Mouse (Mus musculus) gastrocnemius, postnatal 10 days (tissue): ENCODE results near the gene Mea1. TPM values are rescaled to one million over a fixed set of nuclear protein-coding genes. Genes with fewer than 3 reads are reported as not detected.

Source experiments
- DNase-seq: peaks from one replicate; pipeline ENCODE4 v3.0.0; 2021; ENCODE audit warnings: mixed read lengths
- long read RNA-seq, 2 experiments: library from polyadenylated mRNA; stranded (forward); transcript quantifications; one replicate each; pipeline ENCODE4 v2.0.0; 2021
- total RNA-seq, 2 experiments: library from RNA; stranded (reverse); gene quantifications; 2 replicates each; pipeline ENCODE4 v1.2.3; 2021

The Mea1 gene
- total RNA-seq = 10 to 100 TPM; 70.0 to 81.0 TPM
- long read RNA-seq, experiment 1, transcript Mea1-206 (4 exons, 945 nt) = major isoform, 15 of 32 reads
- long read RNA-seq, experiment 1, partial matches to known transcripts = 1 of 32 reads
- long read RNA-seq, experiment 1, other reads (novel, unspliced or antisense) = 13 of 32 reads
- long read RNA-seq, experiment 2, transcript Mea1-206 (4 exons, 945 nt) = major isoform, 10 of 32 reads
- long read RNA-seq, experiment 2, partial matches to known transcripts = 0 of 32 reads
- long read RNA-seq, experiment 2, other reads (novel, unspliced or antisense) = 19 of 32 reads

GRCm38 (mm10) chr17:46678416-46678815 is at the start of gene Mea1:
TSS of gene Mea1 (plus strand) at chr17:46678793.
- DNase-seq = peak; percentile 48

DNA sequence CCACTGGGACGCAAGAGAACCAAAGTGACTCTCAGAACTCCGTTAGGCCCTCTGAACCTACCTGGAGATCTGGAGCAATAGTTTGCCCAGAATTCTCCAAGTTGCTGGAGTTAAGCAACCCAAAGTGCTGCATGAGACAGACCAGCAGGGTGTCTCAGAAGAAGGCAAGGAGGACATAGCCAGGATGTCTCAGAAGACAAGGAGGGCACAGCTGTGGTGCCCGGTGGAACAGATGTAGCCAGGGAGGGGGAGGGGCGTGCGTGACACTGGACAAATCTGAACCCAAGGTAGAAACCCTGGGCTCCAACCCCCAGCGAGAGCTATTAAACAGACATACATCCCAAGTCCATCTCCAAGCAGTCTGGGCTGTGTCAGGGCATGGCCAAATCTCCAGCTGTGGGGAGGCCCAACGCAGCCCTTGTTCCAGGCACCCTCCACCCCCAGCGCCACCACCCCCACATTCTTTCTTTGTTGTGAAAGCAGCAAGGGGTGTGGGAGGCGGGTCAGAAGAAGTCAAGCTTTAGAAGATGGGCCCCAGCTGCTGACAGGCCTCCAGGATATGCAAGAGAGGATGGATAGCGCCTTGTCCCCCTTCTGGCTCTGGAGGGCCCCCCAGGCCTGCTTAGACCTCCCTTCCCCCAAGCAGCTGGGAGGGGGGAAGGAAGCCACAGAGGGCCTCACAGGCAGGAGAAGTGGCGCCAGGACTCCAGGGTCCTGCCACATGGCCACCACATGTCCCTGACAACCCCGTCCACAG is 48.7 kb upstream of the Mea1 start:
- DNase-seq = peak; percentile 31

DNA sequence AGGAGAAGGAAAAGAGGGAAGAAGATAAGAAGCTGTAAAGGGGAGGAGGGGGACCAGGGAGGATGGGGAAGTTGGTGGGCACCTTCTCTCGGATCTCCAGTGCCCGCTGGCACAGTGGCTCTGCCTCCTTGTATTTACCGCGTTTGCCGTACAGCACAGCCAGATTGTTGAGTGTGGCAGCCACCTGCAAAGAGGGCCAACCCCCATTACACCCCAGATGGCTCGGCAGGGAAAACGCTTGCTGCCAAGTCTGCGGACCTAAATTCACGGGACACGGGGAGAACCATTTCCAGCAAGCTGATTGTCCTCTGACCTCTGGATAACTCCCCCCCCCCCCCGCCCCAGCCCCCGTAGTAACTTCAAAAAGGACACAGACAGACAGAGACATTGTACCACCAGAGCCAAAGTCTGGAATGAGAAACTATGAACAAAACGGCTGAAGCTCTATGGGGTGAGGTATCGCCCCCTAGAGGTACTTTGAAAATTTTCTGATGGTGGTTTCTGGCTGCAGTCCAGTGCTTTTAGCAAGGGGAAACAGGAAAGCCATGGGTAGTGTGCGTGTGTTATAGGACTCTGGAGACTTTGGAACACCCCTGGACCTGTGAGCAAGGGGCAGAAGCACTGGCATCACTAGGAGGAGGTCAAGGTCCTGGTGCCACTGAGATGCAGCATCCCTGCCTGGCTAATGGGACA is 41.6 kb upstream of the Mea1 start:
- peak; percentile 70 for DNase-seq

- no peak for DNase-seq
Observed at GRCm38 (mm10) chr17:46639929-46640328, 38.7 kb upstream of the Mea1 start.

GRCm38 (mm10) chr17:46642060-46642459 is 36.5 kb upstream of the Mea1 start:
- DNase-seq = no peak

GRCm38 (mm10) chr17:46644152-46644805 is 34.3 kb upstream of the Mea1 start:
- DNase-seq = no peak

DNA sequence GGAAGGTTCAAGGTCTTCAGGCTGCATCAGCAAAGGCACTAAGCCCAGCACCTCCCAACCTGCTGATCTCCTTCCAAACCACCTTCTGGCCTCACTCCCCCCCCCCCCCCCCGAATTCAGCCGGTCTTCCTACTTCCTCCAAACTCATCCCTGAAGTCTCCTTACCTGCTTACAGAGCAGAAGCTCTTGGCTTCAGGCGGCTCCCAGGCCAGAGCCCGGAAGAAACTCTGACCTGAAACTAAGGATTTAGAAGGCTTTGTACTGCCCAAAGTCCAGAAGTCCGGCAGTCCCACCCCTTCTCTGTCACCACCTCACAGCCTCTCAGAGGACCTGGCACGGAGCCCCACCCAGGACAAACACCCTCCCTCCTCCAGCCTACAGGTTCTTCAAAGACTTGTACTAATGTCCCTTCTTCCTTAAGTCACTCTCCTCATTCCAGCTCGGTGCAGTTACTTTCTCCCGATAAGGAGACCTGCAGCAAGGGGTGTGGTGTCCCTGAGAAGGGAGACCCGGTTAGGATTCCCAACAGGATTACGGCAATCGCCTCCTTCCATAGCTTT is 33.6 kb upstream of the Mea1 start:
- DNase-seq = peak; percentile 60

- DNase-seq = peak; percentile 98
Observed at GRCm38 (mm10) chr17:46645561-46646321, 32.9 kb upstream of the Mea1 start, which contains the start of the genes Klc4 and Mrpl2. TSS of gene Klc4 (minus strand) at chr17:46646022. TSS of gene Mrpl2 (plus strand) at chr17:46646229.

- DNase-seq = no peak
Observed at GRCm38 (mm10) chr17:46646322-46646662, 32.3 kb upstream of the Mea1 start.

DNA sequence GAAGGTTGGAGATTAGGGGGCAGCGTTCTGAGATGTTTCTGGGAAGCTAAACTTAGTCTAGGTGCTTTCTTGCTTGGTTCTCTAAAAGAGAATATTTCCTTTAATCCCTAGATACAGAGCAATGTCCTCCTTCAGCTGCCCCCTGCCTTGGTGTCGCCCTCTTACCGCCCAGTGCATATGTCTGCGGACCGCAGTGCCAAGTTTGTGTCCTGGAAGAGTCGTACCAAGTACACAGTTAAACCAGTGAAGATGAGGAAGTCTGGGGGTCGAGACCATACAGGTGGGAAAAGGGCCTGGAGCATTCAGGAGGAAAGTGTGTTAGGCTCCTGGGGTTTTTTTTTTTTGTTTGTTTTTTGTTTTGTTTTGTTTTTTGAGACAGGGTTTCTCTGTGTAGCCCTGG is 31.3 kb upstream of the Mea1 start:
- no peak for DNase-seq

DNA sequence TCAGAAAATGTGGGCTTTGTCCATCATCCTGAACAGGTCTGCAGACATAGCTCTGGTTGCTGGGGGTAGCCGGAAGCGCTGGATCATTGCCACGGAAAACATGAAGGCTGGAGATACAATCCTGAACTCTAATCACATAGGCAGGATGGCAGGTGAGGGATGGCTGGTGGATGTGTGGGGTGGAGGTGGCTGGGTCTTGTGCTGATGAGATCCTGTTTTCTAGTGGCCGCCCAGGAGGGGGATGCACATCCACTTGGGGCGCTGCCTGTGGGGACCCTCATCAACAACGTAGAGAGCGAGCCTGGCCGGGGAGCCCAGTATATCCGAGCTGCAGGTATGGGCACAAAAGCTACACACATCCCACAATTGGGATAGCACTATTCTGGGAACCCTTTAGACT is 30.2 kb upstream of the Mea1 start:
- DNase-seq = no peak

GRCm38 (mm10) chr17:46649811-46650210 is 28.8 kb upstream of the Mea1 start:
- no peak for DNase-seq

DNA sequence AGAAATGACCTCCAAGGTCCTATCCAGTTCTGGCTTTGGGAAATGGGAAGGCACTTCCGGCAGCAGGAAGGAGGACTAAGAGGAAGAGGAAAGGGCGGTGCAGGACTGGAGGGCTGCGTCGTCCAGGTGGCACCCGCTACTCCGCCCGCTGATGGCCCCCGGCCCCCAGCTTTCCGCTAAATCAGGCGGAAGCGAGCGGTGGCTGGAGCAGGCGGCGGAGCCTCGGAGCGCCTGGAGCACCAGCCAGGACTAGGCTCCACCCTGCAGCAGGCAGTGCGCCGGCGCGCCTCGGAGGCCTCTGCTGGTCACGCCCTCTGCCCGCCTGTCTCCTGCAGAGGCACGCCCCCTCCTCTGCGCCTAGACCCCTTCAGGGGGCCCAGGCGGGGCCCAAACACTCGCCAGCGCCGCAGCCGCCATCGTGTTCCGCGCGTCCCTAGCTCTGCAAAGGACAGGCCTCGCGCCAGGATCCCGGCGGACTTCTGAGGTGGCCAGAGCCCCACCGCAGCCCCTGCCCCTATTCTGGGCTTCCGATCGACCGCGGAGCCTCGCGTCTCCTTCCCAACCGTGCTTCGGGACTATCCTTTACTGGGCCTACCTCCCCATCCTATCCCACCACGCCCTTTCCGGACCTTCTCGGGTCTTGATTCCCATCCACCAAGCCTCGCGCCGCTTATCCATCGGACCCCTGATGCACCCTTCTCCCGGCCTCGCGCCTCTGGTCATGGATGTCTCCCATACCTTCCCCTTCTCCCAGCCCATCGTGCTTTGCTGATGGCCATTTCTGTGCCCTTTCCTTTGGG is 28.2 kb upstream of the Mea1 start, which contains the start of gene Cul7:
Cul7 (plus strand) TSS at position 106 of the 800 bp plus-strand sequence.
- DNase-seq = peak; percentile 92

- no peak for DNase-seq
Observed at GRCm38 (mm10) chr17:46651292-46651691, 27.3 kb upstream of the Mea1 start.

DNA sequence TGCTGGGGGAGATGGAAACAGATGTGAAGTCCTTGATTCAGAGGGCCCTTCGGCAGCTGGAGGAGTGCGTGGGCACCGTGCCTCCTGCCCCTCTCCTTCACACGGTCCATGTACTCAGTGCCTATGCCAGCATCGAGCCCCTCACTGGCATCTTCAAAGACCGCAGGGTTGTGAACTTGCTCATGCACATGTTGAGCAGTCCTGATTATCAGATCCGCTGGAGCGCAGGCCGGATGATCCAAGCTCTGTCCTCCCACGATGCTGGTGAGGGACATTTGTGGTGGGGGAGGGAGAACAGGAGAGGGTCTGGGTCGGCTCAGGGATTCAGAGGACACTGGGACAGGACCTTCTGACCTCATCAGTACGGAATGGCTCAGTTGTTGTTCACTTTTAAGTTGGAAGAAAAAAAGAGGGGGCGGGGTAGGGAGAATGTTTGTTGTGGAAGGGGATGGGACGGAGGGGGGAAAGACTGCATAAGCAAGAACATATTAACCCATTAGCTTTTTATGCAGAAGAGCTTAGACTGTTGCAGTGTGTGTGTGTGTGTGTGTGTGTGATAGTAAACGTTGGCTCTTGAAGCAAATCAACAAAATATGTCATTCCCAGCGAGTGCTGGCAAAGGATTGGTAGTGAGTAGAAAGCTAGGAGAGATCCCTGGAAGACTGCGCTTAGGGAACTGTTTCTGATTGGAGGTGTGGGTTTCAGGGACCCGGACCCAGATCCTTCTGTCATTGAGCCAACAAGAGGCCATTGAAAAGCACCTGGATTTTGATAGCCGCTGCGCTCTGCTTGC is 26.6 kb upstream of the Mea1 start:
- no peak for DNase-seq

- DNase-seq = no peak
Observed at GRCm38 (mm10) chr17:46656054-46656453, 22.5 kb upstream of the Mea1 start.

GRCm38 (mm10) chr17:46661351-46661750 is 17.2 kb upstream of the Mea1 start:
- DNase-seq = no peak

- no peak for DNase-seq
Observed at GRCm38 (mm10) chr17:46661981-46662380, 16.6 kb upstream of the Mea1 start.

DNA sequence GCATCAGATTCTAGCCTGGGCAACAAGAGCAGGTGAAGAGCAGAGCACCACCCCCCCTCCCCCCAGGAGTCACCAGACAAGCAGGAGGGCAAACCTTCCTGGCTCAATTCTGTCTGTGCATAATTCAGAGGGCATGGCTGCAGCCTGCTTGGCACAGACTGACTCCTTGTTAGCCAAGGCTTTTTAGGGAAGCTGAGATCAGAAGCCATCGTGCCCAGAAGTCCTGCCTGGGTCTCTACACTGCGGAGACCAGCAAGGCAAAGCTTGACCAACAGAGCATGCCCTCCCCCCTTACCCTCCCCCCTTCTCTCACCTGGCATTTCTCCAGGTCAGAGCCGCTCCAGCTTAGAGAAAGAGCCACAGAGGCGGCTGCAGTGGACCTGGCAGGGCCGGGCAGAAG is 15.9 kb upstream of the Mea1 start:
- no peak for DNase-seq

DNA sequence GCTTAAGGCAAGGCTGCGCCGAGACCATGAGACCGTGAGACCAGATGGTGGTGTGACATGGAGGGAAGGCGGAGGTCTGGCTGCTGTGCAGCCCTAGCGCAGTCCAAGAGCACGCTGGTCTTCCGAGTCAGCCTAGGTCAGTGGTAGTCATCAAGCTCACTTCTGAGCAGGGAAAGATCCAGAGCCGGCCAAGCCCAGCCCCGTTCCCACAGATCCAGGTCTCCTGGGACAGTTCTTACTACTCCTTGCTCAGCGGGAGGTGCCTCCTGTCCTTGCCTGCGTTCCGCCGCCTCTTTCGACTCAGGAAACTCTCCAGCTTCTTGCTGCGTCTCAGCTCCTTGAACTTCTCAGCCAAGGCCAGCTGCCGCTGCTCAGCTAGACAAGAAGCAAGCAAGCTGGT is 10.9 kb upstream of the Mea1 start:
- no peak for DNase-seq
